Mouse (Mus musculus): ENCODE results near the gene Slpi.

Gene Slpi

GRCm38 (mm10) chr2:164389499-164389898, 604 bp upstream of the Slpi start:
- in situ Hi-C loops (cut with MboI; ENCODE audit: low pct_unique_long_range_greater_than_20kb in 1 of 2, low sequenced_read_pairs in 2 of 2, unreplicated experiment in 1 of 2) = no loop called here

GRCm38 (mm10) chr2:164386953-164387352, 1.9 kb downstream of the Slpi start:
- in situ Hi-C loops (cut with MboI; ENCODE audit: low pct_unique_long_range_greater_than_20kb in 1 of 2, low sequenced_read_pairs in 2 of 2, unreplicated experiment in 1 of 2) = no loop called here

- in situ Hi-C loops (cut with MboI; ENCODE audit: low pct_unique_long_range_greater_than_20kb in 1 of 2, low sequenced_read_pairs in 2 of 2, unreplicated experiment in 1 of 2) = no loop called here
Measured at GRCm38 (mm10) chr2:164385927-164386763, 2.8 kb downstream of the Slpi start.

GRCm38 (mm10) chr2:164383656-164384399, 5.1 kb downstream of the Slpi start:
- in situ Hi-C loops (cut with MboI; ENCODE audit: low pct_unique_long_range_greater_than_20kb in 1 of 2, low sequenced_read_pairs in 2 of 2, unreplicated experiment in 1 of 2) = no loop called here

- in situ Hi-C loops (cut with MboI; ENCODE audit: low pct_unique_long_range_greater_than_20kb in 1 of 2, low sequenced_read_pairs in 2 of 2, unreplicated experiment in 1 of 2) = no loop called here
Measured at GRCm38 (mm10) chr2:164382971-164383370, 5.9 kb downstream of the Slpi start.

- in situ Hi-C loops (cut with MboI; ENCODE audit: low pct_unique_long_range_greater_than_20kb in 1 of 2, low sequenced_read_pairs in 2 of 2, unreplicated experiment in 1 of 2) = no loop called here
Measured at GRCm38 (mm10) chr2:164381726-164382125, 7.2 kb downstream of the Slpi start.

GRCm38 (mm10) chr2:164377478-164378426, 11.1 kb downstream of the Slpi start:
- in situ Hi-C loops (cut with MboI; ENCODE audit: low pct_unique_long_range_greater_than_20kb in 1 of 2, low sequenced_read_pairs in 2 of 2, unreplicated experiment in 1 of 2) = no loop called here

GRCm38 (mm10) chr2:164373187-164373586, 15.7 kb downstream of the Slpi start:
- in situ Hi-C loops (cut with MboI; ENCODE audit: low pct_unique_long_range_greater_than_20kb in 1 of 2, low sequenced_read_pairs in 2 of 2, unreplicated experiment in 1 of 2) = no loop called here

GRCm38 (mm10) chr2:164372408-164373053, 16.4 kb downstream of the Slpi start:
- in situ Hi-C loops (cut with MboI; ENCODE audit: low pct_unique_long_range_greater_than_20kb in 1 of 2, low sequenced_read_pairs in 2 of 2, unreplicated experiment in 1 of 2) = no loop called here

GRCm38 (mm10) chr2:164371371-164371770, 17.5 kb downstream of the Slpi start:
- in situ Hi-C loops (cut with MboI; ENCODE audit: low pct_unique_long_range_greater_than_20kb in 1 of 2, low sequenced_read_pairs in 2 of 2, unreplicated experiment in 1 of 2) = no loop called here

- in situ Hi-C loops (cut with MboI; ENCODE audit: low pct_unique_long_range_greater_than_20kb in 1 of 2, low sequenced_read_pairs in 2 of 2, unreplicated experiment in 1 of 2) = no loop called here
Measured at GRCm38 (mm10) chr2:164368620-164369105, 20.2 kb downstream of the Slpi start.

GRCm38 (mm10) chr2:164366947-164367346, 21.9 kb downstream of the Slpi start:
- in situ Hi-C loops (cut with MboI; ENCODE audit: low pct_unique_long_range_greater_than_20kb in 1 of 2, low sequenced_read_pairs in 2 of 2, unreplicated experiment in 1 of 2) = no loop called here

GRCm38 (mm10) chr2:164360974-164361657, 27.8 kb downstream of the Slpi start:
- in situ Hi-C loops (cut with MboI; ENCODE audit: low pct_unique_long_range_greater_than_20kb in 1 of 2, low sequenced_read_pairs in 2 of 2, unreplicated experiment in 1 of 2) = no loop called here

- in situ Hi-C loops (cut with MboI; ENCODE audit: low pct_unique_long_range_greater_than_20kb in 1 of 2, low sequenced_read_pairs in 2 of 2, unreplicated experiment in 1 of 2) = loop anchor here in 1 of 2 experiments (10.0 kb wide), 1 partner anchor 255 kb away; no protein-coding TSS in a partner anchor
Measured at GRCm38 (mm10) chr2:164359668-164360067, 29.2 kb downstream of the Slpi start.

- in situ Hi-C loops (cut with MboI; ENCODE audit: low pct_unique_long_range_greater_than_20kb in 1 of 2, low sequenced_read_pairs in 2 of 2, unreplicated experiment in 1 of 2) = loop anchor here in 1 of 2 experiments (10.0 kb wide), 1 partner anchor 254 kb away; no protein-coding TSS in a partner anchor
Measured at GRCm38 (mm10) chr2:164359031-164359430, 29.9 kb downstream of the Slpi start.

GRCm38 (mm10) chr2:164358373-164358772, 30.5 kb downstream of the Slpi start:
- in situ Hi-C loops (cut with MboI; ENCODE audit: low pct_unique_long_range_greater_than_20kb in 1 of 2, low sequenced_read_pairs in 2 of 2, unreplicated experiment in 1 of 2) = loop anchor here in 1 of 2 experiments (10.0 kb wide), 1 partner anchor 254 kb away; no protein-coding TSS in a partner anchor

Data from mouse embryonic stem cell (cell line).